Mouse (Mus musculus) heart, postnatal 0 days (tissue): Measurements from ENCODE around the gene Slc33a1. TPM values are rescaled to one million over a fixed set of nuclear protein-coding genes. Genes with fewer than 3 reads are reported as not detected.

Experiments
- ATAC-seq: fragments of 200-750 bp; cut with Nextera tagmentation; 2 replicates; pipeline ENCODE4 v1.8.0; 2017; ENCODE audit warnings: low read depth, moderate number of reproducible peaks, moderate library complexity; ENCODE audit not compliant: insufficient read depth
- DNase-seq: peaks from one replicate; pipeline ENCODE4 v3.0.0-alpha.2; 2016; ENCODE audit warnings: low spot score
- H3K27ac ChIP-seq: fragments of 300-500 bp; sonication (generic); 2 replicates; pipeline ENCODE4 v1.5.1; 2014; ENCODE audit warnings: low read depth, mild to moderate bottlenecking
- H3K27me3 ChIP-seq: fragments of 300-500 bp; sonication (generic); 2 replicates; pipeline ENCODE4 v1.6.1; 2014; ENCODE audit warnings: low read length, mixed read lengths; ENCODE audit not compliant: control insufficient read depth, insufficient read depth
- H3K36me3 ChIP-seq: fragments of 300-500 bp; sonication (generic); replicated peaks from 2 replicates; pipeline ENCODE4 v1.6.1; 2014; ENCODE audit warnings: low read length, mixed read lengths; ENCODE audit not compliant: control insufficient read depth, insufficient read depth
- H3K4me1 ChIP-seq: fragments of 300-500 bp; sonication (generic); 2 replicates; pipeline ENCODE4 v1.6.1; 2014; ENCODE audit warnings: antibody characterized with exemption; ENCODE audit not compliant: control insufficient read depth, insufficient read depth
- H3K4me2 ChIP-seq: fragments of 300-500 bp; sonication (generic); 2 replicates; pipeline ENCODE4 v1.6.1; 2014; ENCODE audit warnings: low read depth, mild to moderate bottlenecking, low read length, moderate library complexity
- H3K4me3 ChIP-seq: fragments of 300-500 bp; sonication (generic); 2 replicates; pipeline ENCODE4 v1.5.1; 2014; ENCODE audit warnings: low read depth, low read length
- H3K9ac ChIP-seq: fragments of 300-500 bp; sonication (generic); replicated peaks from 2 replicates; pipeline ENCODE4 v1.6.1; 2014; ENCODE audit warnings: low read depth, low read length, mixed read lengths
- H3K9me3 ChIP-seq: fragments of 300-500 bp; sonication (generic); replicated peaks from 2 replicates; pipeline ENCODE4 v1.6.1; 2016; ENCODE audit warnings: low read length; ENCODE audit not compliant: control insufficient read depth
- CTCF ChIP-seq: IDR thresholded peaks from 2 replicates; pipeline ENCODE4 v1.5.1; 2016; ENCODE audit warnings: antibody characterized with exemption, control low read depth, low read depth
- EP300 ChIP-seq: IDR thresholded peaks from 2 replicates; pipeline ENCODE4 v1.6.1; 2016; ENCODE audit warnings: antibody characterized with exemption, low read depth
- WGBS: fragments of 180-500 bp; shearing (Covaris S2); extraction: QIAGEN DNeasy Blood & Tissue Kit; methylation state at CpG from one replicate; pipeline ENCODE4 v1.1.7; 2014; 5-methylcytosine and 5-hydroxymethylcytosine counted together
- polyA plus RNA-seq: library from polyadenylated mRNA; unstranded; fragments of >200 nt; fragmentation: Nextera tagmentation; extraction: Ambion mirVana; gene quantifications from 2 replicates; pipeline ENCODE4 v1.2.1, GENCODE M21; 2015
- total RNA-seq: library from RNA; depleted of rRNA; stranded (reverse); fragments of >200 nt; gene quantifications from 2 replicates; pipeline ENCODE4 v1.2.3, GENCODE M21; 2014; ENCODE audit warnings: low replicate concordance

The Slc33a1 gene
- total and polyA plus RNA-seq, 2 experiments from 2014 or later = 9.4 to 31.9 TPM

DNA sequence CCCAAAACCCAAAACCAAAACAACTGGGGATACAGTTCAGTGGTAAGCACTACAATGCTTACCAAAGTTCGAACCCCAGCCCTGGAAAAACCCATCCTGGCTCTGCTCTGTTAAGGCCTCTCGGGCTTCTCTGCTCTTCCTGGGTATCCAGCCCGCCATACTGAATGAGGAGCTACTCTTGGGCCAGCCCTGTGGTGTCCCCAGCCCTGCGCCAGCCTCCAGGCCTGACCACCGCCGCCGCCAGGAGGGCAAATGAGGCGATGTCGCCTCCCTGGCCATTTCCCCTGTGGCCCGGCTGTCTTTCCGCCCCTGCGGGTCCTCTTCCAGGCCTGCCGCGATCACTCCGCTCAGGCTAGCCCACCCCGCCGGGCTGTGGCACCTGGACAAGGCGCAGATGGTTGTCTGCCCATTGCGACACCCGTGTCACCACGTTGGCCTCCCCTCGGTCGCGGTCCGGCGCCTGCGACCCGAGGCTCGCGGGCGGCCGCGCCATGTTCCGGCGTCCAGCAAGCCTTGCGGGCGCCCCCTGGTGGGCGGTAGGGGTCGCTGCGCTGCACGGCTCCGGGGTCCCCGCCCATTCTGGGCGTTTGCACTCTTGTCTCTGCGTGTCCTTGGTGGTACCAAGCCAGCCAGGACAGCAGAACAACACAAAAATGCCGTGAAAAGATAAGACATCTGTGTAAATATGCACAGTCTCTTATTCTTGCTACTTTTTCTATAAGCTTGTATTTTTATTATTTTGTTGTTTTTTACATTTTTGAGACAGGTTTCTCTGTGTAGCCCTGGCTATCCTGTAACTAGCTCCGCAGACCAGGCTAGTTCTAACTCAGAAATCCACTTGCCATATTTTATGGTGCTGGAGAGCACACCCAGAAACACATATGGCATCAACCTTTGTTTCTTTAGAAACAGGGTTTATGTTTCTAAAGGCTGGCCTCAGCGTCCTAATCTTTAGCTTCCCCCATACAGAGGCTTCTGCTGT, 35.4 kb downstream of the Slc33a1 start, which contains the start of gene E130311K13Rik:
Gene E130311K13Rik (minus strand): TSS at position 595 of the 982 bp plus-strand sequence.
- H3K9me3 ChIP-seq = no peaks in the 10 kb centered on the region
- peak within 1 kb of the TSS; percentile 66 for H3K4me2 ChIP-seq
- no peaks in the 10 kb centered on the region for H3K27me3 ChIP-seq
- DNase-seq = peak; percentile 84
- peak within 1 kb of the TSS; percentile 69 for H3K4me3 ChIP-seq
- no peaks in the 10 kb centered on the region for H3K36me3 ChIP-seq
- peak within 1 kb of the TSS; percentile 90 for H3K27ac ChIP-seq
- peak within 1 kb of the TSS; percentile 78 for H3K9ac ChIP-seq
- no peak for TF ChIP-seq EP300
- TF ChIP-seq CTCF = peak; percentile 76
- H3K4me1 ChIP-seq = no peaks in the 10 kb centered on the region
- 4% methylated on average over 48 of the region's 48 CpGs for WGBS
- peak; percentile 96 for ATAC-seq

DNA sequence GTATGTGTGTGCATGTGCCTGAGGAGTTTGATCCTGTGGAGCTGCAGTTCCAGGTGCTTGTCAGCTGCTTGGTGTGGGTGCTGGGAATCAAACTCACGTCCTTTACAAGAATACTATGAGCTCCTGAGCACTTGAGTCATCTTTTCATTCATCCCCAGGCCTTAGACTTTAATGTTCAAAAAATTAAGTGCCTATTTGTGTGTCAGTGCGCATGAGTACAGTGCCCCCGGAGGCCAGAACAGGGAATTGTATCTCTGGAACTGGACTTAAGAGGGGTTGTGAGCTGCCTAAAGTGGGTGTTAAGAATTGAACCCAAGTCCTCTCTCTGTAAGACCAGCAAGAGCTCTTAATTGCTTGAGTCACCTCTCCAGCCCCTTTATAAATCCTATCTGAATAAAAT, 44.9 kb downstream of the Slc33a1 start:
- peak; percentile 45 for TF ChIP-seq CTCF
- no peak for TF ChIP-seq EP300

GRCm38 (mm10) chr3:63910301-63910700, 54.3 kb downstream of the Slc33a1 start:
- H3K27ac ChIP-seq = no peak overlapping the region
- no peak overlapping the region for H3K9ac ChIP-seq
- DNase-seq (no peak), ATAC-seq (no peak)
- no peak overlapping the region for H3K4me2 ChIP-seq
- H3K27me3 ChIP-seq = no peaks in the 10 kb centered on the region
- no peak overlapping the region for H3K4me3 ChIP-seq
- H3K36me3 ChIP-seq = peaks cover 4% of the 10 kb centered on the region; the same call in 1 of the 2 replicates
- no peaks in the 10 kb centered on the region for H3K9me3 ChIP-seq
- TF ChIP-seq CTCF = no peak
- TF ChIP-seq EP300 = no peak
- WGBS = 76% methylated on average over 4 of the region's 4 CpGs
- H3K4me1 ChIP-seq = 0 out of 2 replicates have a peak, but pooled peaks cover 1% of the 10 kb centered on the region

More for the DNA sequence above, 44.9 kb downstream of the Slc33a1 start:
- H3K36me3 ChIP-seq = peaks cover 22% of the 10 kb centered on the region; the same call in 1 of the 2 replicates
- H3K4me3 ChIP-seq = no peak overlapping the region
- no peak overlapping the region for H3K9ac ChIP-seq
- WGBS = 54% methylated on average over 3 of the region's 3 CpGs
- H3K9me3 ChIP-seq = no peaks in the 10 kb centered on the region
- no peaks in the 10 kb centered on the region for H3K27me3 ChIP-seq
- no peak for ATAC-seq
- DNase-seq = no peak
- no peaks in the 10 kb centered on the region for H3K4me1 ChIP-seq
- H3K27ac ChIP-seq = no peak overlapping the region
- no peak overlapping the region for H3K4me2 ChIP-seq

- ATAC-seq = no peak
- no peak overlapping the region for H3K9ac ChIP-seq
- no peaks in the 10 kb centered on the region for H3K27me3 ChIP-seq
- H3K4me1 ChIP-seq = 0 out of 2 replicates have a peak, but pooled peaks cover 4% of the 10 kb centered on the region
- H3K4me3 ChIP-seq = peak overlapping the region; percentile 30
- 5% methylated on average over 18 of the region's 18 CpGs for WGBS
- no peaks in the 10 kb centered on the region for H3K9me3 ChIP-seq
- TF ChIP-seq EP300 (no peak), CTCF (no peak)
- no peak for DNase-seq
- H3K4me2 ChIP-seq = peak overlapping the region; percentile 58
- no peak overlapping the region for H3K27ac ChIP-seq
- no peaks in the 10 kb centered on the region for H3K36me3 ChIP-seq
Measured at GRCm38 (mm10) chr3:63905241-63905640, 59.3 kb downstream of the Slc33a1 start.

DNA sequence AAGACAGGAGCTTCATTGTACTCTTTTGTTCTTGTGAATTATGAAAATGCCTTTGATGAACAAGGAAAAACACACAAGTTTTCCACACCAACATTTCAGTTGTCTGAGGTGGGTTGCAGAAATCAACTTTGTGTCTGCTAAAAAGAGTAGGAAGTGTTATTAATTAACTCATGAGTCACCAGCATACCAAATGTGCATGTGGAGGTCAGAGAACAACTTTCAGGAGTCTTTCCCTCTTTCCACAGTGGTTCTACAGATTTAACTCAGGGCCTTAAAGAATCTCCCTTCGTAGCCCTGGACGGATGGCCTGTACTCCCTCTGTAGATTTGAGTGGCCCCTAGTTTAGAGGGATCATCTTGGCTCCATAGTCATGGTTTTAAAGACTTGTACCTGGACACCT, 60.4 kb downstream of the Slc33a1 start:
- TF ChIP-seq EP300 (no peak), CTCF (no peak)
- WGBS = 81% methylated on average over 2 of the region's 2 CpGs
- H3K27me3 ChIP-seq = no peaks in the 10 kb centered on the region
- no peak overlapping the region for H3K4me3 ChIP-seq
- DNase-seq (no peak), ATAC-seq (no peak)
- no peak overlapping the region for H3K27ac ChIP-seq
- H3K9ac ChIP-seq = no peak overlapping the region
- no peak overlapping the region for H3K4me2 ChIP-seq
- no peaks in the 10 kb centered on the region for H3K9me3 ChIP-seq
- no peaks in the 10 kb centered on the region for H3K36me3 ChIP-seq
- H3K4me1 ChIP-seq = peaks cover 13% of the 10 kb centered on the region; the same call in 1 of the 2 replicates
